Comparison of ENCODE assay signal across 12 mouse cellular contexts in genomic region chr11:97821401-97822064, GRCm38 (mm10). TPM values are rescaled to one million over a fixed set of nuclear protein-coding genes. Genes with fewer than 3 reads are reported as not detected.
DNase-seq lines count a peak whose midpoint lies in the region; ATAC-seq and TF ChIP-seq lines count a peak whose summit lies in the region.
"Had no signal": no experiment of that assay in that cellular context is flagged by ENCODE, and none has a peak within 500 bp of the region (broad histone marks: within the 10 kb centered on the region; RNA-seq: fewer than 3 reads in every experiment).

No protein-coding gene starts in this region.

- H3K4me1 ChIP-seq in liver, embryonic 16.5 days (ENCODE audit: control insufficient read depth, low read depth, low read length): peaks cover 45% of the 10 kb centered on the region

- TF ChIP-seq CTCF in gastrocnemius, adult 2 months (IDR thresholded peaks at IDR 0.05): no peak
- TF ChIP-seq CTCF in left cerebral cortex, adult 2 months (IDR thresholded peaks at IDR 0.05): no peak

- intact Hi-C loops in gastrocnemius, adult 2 months (cut with DNase I): no loop called here
- intact Hi-C loops in left cerebral cortex, adult 2 months (cut with DNase I): no loop called here

- H3K9me3 ChIP-seq in liver, embryonic 16.5 days (replicated peaks; ENCODE audit: control insufficient read depth, low read length): no peaks in the 10 kb centered on the region
- H3K9me3 ChIP-seq: embryonic facial prominence, embryonic 15.5 days had no signal

- no peak overlapping the region for H3K4me3 ChIP-seq in gastrocnemius, adult 2 months
- no peak overlapping the region for H3K4me3 ChIP-seq in left cerebral cortex, adult 2 months
- no peak overlapping the region for H3K4me3 ChIP-seq in liver, embryonic 16.5 days (ENCODE audit: low read depth, low read length)
- H3K4me3 ChIP-seq: embryonic facial prominence, embryonic 15.5 days had no signal

- no peak overlapping the region for H3K9ac ChIP-seq in liver, embryonic 16.5 days (ENCODE audit: low read depth, low read length)
- H3K9ac ChIP-seq: embryonic facial prominence, embryonic 15.5 days had no signal

- 74% methylated on average over 8 of the region's 8 CpGs for whole genome bisulfite sequencing in liver, embryonic 16.5 days (ENCODE audit: insufficient replicate concordance)

- H3K27me3 ChIP-seq in liver, embryonic 16.5 days (ENCODE audit: control insufficient read depth, insufficient read depth, low read depth, low read length): no peaks in the 10 kb centered on the region
- H3K27me3 ChIP-seq: embryonic facial prominence, embryonic 15.5 days had no signal

- H3K27ac ChIP-seq in gastrocnemius, adult 2 months: peak overlapping the region; percentile 80
- H3K27ac ChIP-seq in left cerebral cortex, adult 2 months: 0 out of 2 replicates have a peak overlapping the region, but pooled peaks have one; percentile 26
- H3K27ac ChIP-seq in liver, embryonic 16.5 days (ENCODE audit: low read length): peak overlapping the region; percentile 18; the same call in 1 of the 2 replicates
- H3K27ac ChIP-seq: embryonic facial prominence, embryonic 15.5 days had no signal

- ATAC-seq in activated CD4-positive, CD25-positive, alpha-beta regulatory T cell, adult 4 months: peak; percentile 76
- ATAC-seq in liver, embryonic 16.5 days (ENCODE audit: low read depth): no peak
- ATAC-seq: midbrain, embryonic 16.5 days had no signal

- no peak overlapping the region for H3K4me2 ChIP-seq in liver, embryonic 16.5 days (ENCODE audit: low read depth, low read length)
- H3K4me2 ChIP-seq: embryonic facial prominence, embryonic 15.5 days had no signal

- no peaks in the 10 kb centered on the region for H3K36me3 ChIP-seq in liver, embryonic 16.5 days (ENCODE audit: control insufficient read depth, insufficient read depth)

- DNase-seq in gastrocnemius, adult 2 months: peak; percentile 27
- no peak for DNase-seq in gastrocnemius, postnatal 25 days
- DNase-seq in left cerebral cortex, adult 2 months (ENCODE audit: extremely low spot score in 1 of 2, low spot score in 2 of 2): no peak
- no peak for DNase-seq in left cerebral cortex, adult 9 months (ENCODE audit: low spot score in 2 of 2)
- no peak for DNase-seq in thymus, postnatal 4 days
- DNase-seq in urinary bladder, postnatal 25 days (ENCODE audit: low spot score): no peak

RNA-seq across cellular contexts. Expression of gene B230217C12Rik, which starts 19.0 kb away (rescaled TPM):
- under 1 TPM; 0.23 to 0.50 TPM for total RNA-seq in gastrocnemius, adult 2 months (2021)
- under 1 TPM; 0.48 to 0.67 TPM for total RNA-seq in gastrocnemius, postnatal 25 days (2021)
- 10 to 100 TPM; 77.6 to 78.9 TPM for total RNA-seq in left cerebral cortex, adult 2 months (2021)
- polyA plus RNA-seq in activated CD4-positive, CD25-positive, alpha-beta regulatory T cell, adult 4 months (2017; shearing (Covaris generic)): 1 to 10 TPM; 1.6 to 1.7 TPM
- 0.19 and 0.36 TPM in 2 replicates for polyA plus RNA-seq in liver, embryonic 16.5 days (2015; fragmentation: Nextera tagmentation; extraction: Ambion mirVana)

RNA-seq across cellular contexts. Expression of gene Lasp1, which starts 22.7 kb away (rescaled TPM):
- 10 to 100 TPM; 10.0 to 16.8 TPM for total RNA-seq in gastrocnemius, adult 2 months (2021)
- 10 to 100 TPM; 18.3 to 21.9 TPM for total RNA-seq in gastrocnemius, postnatal 25 days (2021)
- total RNA-seq in left cerebral cortex, adult 2 months (2021): 100 to 1,000 TPM; 174 to 191 TPM
- 10 to 100 TPM; 44.4 to 52.4 TPM for polyA plus RNA-seq in activated CD4-positive, CD25-positive, alpha-beta regulatory T cell, adult 4 months (2017; shearing (Covaris generic))
- polyA plus RNA-seq in liver, embryonic 16.5 days (2015; fragmentation: Nextera tagmentation; extraction: Ambion mirVana): 32.3 and 38.3 TPM in 2 replicates

RNA-seq across cellular contexts. Expression of gene Rpl23, which starts 39.3 kb away (rescaled TPM):
- total RNA-seq in gastrocnemius, adult 2 months (2021): 100 to 1,000 TPM; 385 to 521 TPM
- 100 to 1,000 TPM; 379 to 436 TPM for total RNA-seq in gastrocnemius, postnatal 25 days (2021)
- 100 to 1,000 TPM; 326 to 327 TPM for total RNA-seq in left cerebral cortex, adult 2 months (2021)
- 1,000 to 10,000 TPM; 1,077 to 1,095 TPM for polyA plus RNA-seq in activated CD4-positive, CD25-positive, alpha-beta regulatory T cell, adult 4 months (2017; shearing (Covaris generic))
- 232 and 261 TPM in 2 replicates for polyA plus RNA-seq in liver, embryonic 16.5 days (2015; fragmentation: Nextera tagmentation; extraction: Ambion mirVana)

RNA-seq across cellular contexts. Expression of gene 1700001P01Rik, which starts 45.8 kb away (rescaled TPM):
- under 1 TPM; 0.39 to 0.56 TPM for total RNA-seq in gastrocnemius, adult 2 months (2021)
- not detected for total RNA-seq in gastrocnemius, postnatal 25 days (2021)
- total RNA-seq in left cerebral cortex, adult 2 months (2021): 1 to 10 TPM in 1 of 2 experiments, not detected in 1; 1.0 TPM
- under 1 TPM in 1 of 2 experiments, not detected in 1; 0.74 TPM for polyA plus RNA-seq in activated CD4-positive, CD25-positive, alpha-beta regulatory T cell, adult 4 months (2017; shearing (Covaris generic))
- not detected in 2 replicates for polyA plus RNA-seq in liver, embryonic 16.5 days (2015; fragmentation: Nextera tagmentation; extraction: Ambion mirVana)
- total RNA-seq: adrenal gland, postnatal 36 days; gastrocnemius, adult 18-20 months had no signal

RNA-seq across cellular contexts. Expression of gene Cwc25, which starts 55.2 kb away (rescaled TPM):
- total RNA-seq in gastrocnemius, adult 2 months (2021): 1 to 10 TPM; 6.2 to 6.5 TPM
- 1 to 10 TPM; 4.9 to 6.4 TPM for total RNA-seq in gastrocnemius, postnatal 25 days (2021)
- 10 to 100 TPM; 19.5 to 21.3 TPM for total RNA-seq in left cerebral cortex, adult 2 months (2021)
- 10 to 100 TPM; 21.3 to 22.8 TPM for polyA plus RNA-seq in activated CD4-positive, CD25-positive, alpha-beta regulatory T cell, adult 4 months (2017; shearing (Covaris generic))
- polyA plus RNA-seq in liver, embryonic 16.5 days (2015; fragmentation: Nextera tagmentation; extraction: Ambion mirVana): 5.4 and 6.0 TPM in 2 replicates

Comparison
In these comparisons a context has a peak if more than half of its experiments do, and no peak if none do; other contexts are left out.
1. H3K27ac ChIP-seq: peak in every context shown above with its lines; median percentile 80 in gastrocnemius, adult 2 months; 26 in left cerebral cortex, adult 2 months; 18 in liver, embryonic 16.5 days.
2. RNA of gene B230217C12Rik, which starts 19.0 kb away (total RNA-seq): 77.6 to 78.9 TPM in left cerebral cortex, adult 2 months; 0.48 to 0.67 TPM in gastrocnemius, postnatal 25 days and 0.23 to 0.50 TPM in gastrocnemius, adult 2 months; every median in the first group is over 10 times any median in the second.
3. RNA of gene Lasp1, which starts 22.7 kb away (total RNA-seq): 174 to 191 TPM in left cerebral cortex, adult 2 months; 18.3 to 21.9 TPM in gastrocnemius, postnatal 25 days and 10.0 to 16.8 TPM in gastrocnemius, adult 2 months; every median in the first group is over 4 times any median in the second.